Mouse (Mus musculus) midbrain, postnatal 0 days (tissue): ENCODE measurements at regions not wholly inside any gene's neighbourhood (a gene's known extent, or its start where the extent isn't known, plus 50 kb on each side); places are given as distances from the start of the nearest gene placed in this dataset.

Source experiments
- ATAC-seq: fragments of 200-750 bp; cut with Nextera tagmentation; 2 replicates; pipeline ENCODE4 v1.8.0; 2017; ENCODE audit warnings: moderate number of reproducible peaks, mild to moderate bottlenecking, moderate TSS enrichment, moderate library complexity; ENCODE audit not compliant: low FRiP score
- DNase-seq: peaks from one replicate; pipeline ENCODE4 v3.0.0-alpha.2; 2015; ENCODE audit warnings: low spot score
- H3K27ac ChIP-seq: fragments of 300-500 bp; sonication (generic); 2 replicates; pipeline ENCODE4 v1.5.1; 2014; ENCODE audit warnings: low read depth, mild to moderate bottlenecking, low read length, mixed read lengths
- H3K27me3 ChIP-seq: fragments of 300-500 bp; sonication (generic); 2 replicates; pipeline ENCODE4 v1.6.1; 2014; ENCODE audit warnings: low read length, control low read depth, mixed read lengths; ENCODE audit not compliant: insufficient read depth
- H3K36me3 ChIP-seq: fragments of 300-500 bp; sonication (generic); 2 replicates; pipeline ENCODE4 v1.6.1; 2014; ENCODE audit warnings: low read length, control low read depth, mixed read lengths; ENCODE audit not compliant: insufficient read depth
- H3K4me1 ChIP-seq: fragments of 300-500 bp; sonication (generic); 2 replicates; pipeline ENCODE4 v1.6.1; 2014; ENCODE audit warnings: mild to moderate bottlenecking, control low read depth, antibody characterized with exemption, low read length, mixed read lengths; ENCODE audit not compliant: insufficient read depth
- H3K4me2 ChIP-seq: fragments of 300-500 bp; sonication (generic); 2 replicates; pipeline ENCODE4 v1.6.1; 2014; ENCODE audit warnings: low read depth, mild to moderate bottlenecking, low read length, mixed read lengths; ENCODE audit not compliant: poor library complexity, severe bottlenecking
- H3K4me3 ChIP-seq: fragments of 300-500 bp; sonication (generic); 2 replicates; pipeline ENCODE4 v1.5.1; 2014; ENCODE audit warnings: low read depth, mild to moderate bottlenecking, low read length, moderate library complexity
- H3K9ac ChIP-seq: fragments of 300-500 bp; sonication (generic); replicated peaks from 2 replicates; pipeline ENCODE4 v1.6.1; 2014; ENCODE audit warnings: mild to moderate bottlenecking, low read length, moderate library complexity, mixed read lengths; ENCODE audit not compliant: poor library complexity, severe bottlenecking
- H3K9me3 ChIP-seq: fragments of 300-500 bp; sonication (generic); 2 replicates; pipeline ENCODE4 v1.6.1; 2016; ENCODE audit warnings: low read length, control low read depth
- CTCF ChIP-seq: IDR thresholded peaks from 2 replicates; pipeline ENCODE4 v1.5.1; 2016; ENCODE audit warnings: antibody characterized with exemption, mild to moderate bottlenecking
- WGBS: fragments of 180-500 bp; shearing (Covaris S2); extraction: QIAGEN DNeasy Blood & Tissue Kit; methylation state at CpG from one replicate; pipeline ENCODE4 v1.1.7; 2014; 5-methylcytosine and 5-hydroxymethylcytosine counted together

- DNase-seq (no peak), ATAC-seq (no peak)
- Histone ChIP-seq H3K36me3 (no peaks in the 10 kb centered on the region), H3K9me3 (no peaks in the 10 kb centered on the region), H3K27ac (no peak overlapping the region), H3K9ac (no peak overlapping the region), H3K4me3 (no peak overlapping the region), H3K4me1 (no peaks in the 10 kb centered on the region), H3K4me2 (no peak overlapping the region), H3K27me3 (no peaks in the 10 kb centered on the region)
- 75% methylated on average over 3 of the region's 3 CpGs for WGBS
- TF ChIP-seq CTCF, result no peak
These were observed 672.4 kb upstream of the Tbl1xr1 start for GRCm38 (mm10) chr3:21404058-21404457.

- WGBS, result 91% methylated on average over 5 of the region's 5 CpGs
- Histone ChIP-seq H3K27me3 (no peaks in the 10 kb centered on the region), H3K9me3 (no peaks in the 10 kb centered on the region), H3K36me3 (no peaks in the 10 kb centered on the region), H3K9ac (no peak overlapping the region), H3K4me3 (no peak overlapping the region), H3K4me1 (no peaks in the 10 kb centered on the region), H3K27ac (no peak overlapping the region), H3K4me2 (no peak overlapping the region)
- DNase-seq (no peak), ATAC-seq (no peak)
- TF ChIP-seq CTCF, result no peak
These were observed 669.4 kb upstream of the Tbl1xr1 start for GRCm38 (mm10) chr3:21407077-21407476.

- no peak for TF ChIP-seq CTCF
- Histone ChIP-seq H3K4me3 (no peak overlapping the region), H3K27me3 (no peaks in the 10 kb centered on the region), H3K36me3 (no peaks in the 10 kb centered on the region), H3K9ac (no peak overlapping the region), H3K4me1 (no peaks in the 10 kb centered on the region), H3K4me2 (no peak overlapping the region), H3K9me3 (no peaks in the 10 kb centered on the region), H3K27ac (no peak overlapping the region)
- 86% methylated on average over 2 of the region's 2 CpGs for WGBS
- ATAC-seq (no peak), DNase-seq (no peak)
These were observed 664.4 kb upstream of the Tbl1xr1 start for GRCm38 (mm10) chr3:21412010-21412409.

GRCm38 (mm10) chr3:21423139-21423538 lies 653.3 kb upstream of the Tbl1xr1 start:
- DNase-seq (no peak), ATAC-seq (no peak)
- Histone ChIP-seq H3K9me3 (no peaks in the 10 kb centered on the region), H3K36me3 (no peaks in the 10 kb centered on the region), H3K27ac (no peak overlapping the region), H3K4me3 (no peak overlapping the region), H3K27me3 (no peaks in the 10 kb centered on the region), H3K4me2 (no peak overlapping the region), H3K9ac (no peak overlapping the region), H3K4me1 (no peaks in the 10 kb centered on the region)
- WGBS, result 54% methylated on average over 5 of the region's 5 CpGs
- TF ChIP-seq CTCF, result no peak

GRCm38 (mm10) chr3:21426538-21426937 lies 649.9 kb upstream of the Tbl1xr1 start:
- no peaks in the 10 kb centered on the region for H3K9me3 ChIP-seq
- TF ChIP-seq CTCF, result no peak
- 91% methylated on average over 6 of the region's 6 CpGs for WGBS
- ATAC-seq (no peak), DNase-seq (no peak)
- no peak overlapping the region for H3K27ac ChIP-seq
- H3K4me2 ChIP-seq, result no peak overlapping the region
- no peak overlapping the region for H3K9ac ChIP-seq
- no peaks in the 10 kb centered on the region; the same call in 1 of the 2 replicates for H3K4me1 ChIP-seq
- H3K4me3 ChIP-seq, result no peak overlapping the region
- no peaks in the 10 kb centered on the region for H3K36me3 ChIP-seq
- H3K27me3 ChIP-seq, result no peaks in the 10 kb centered on the region

GRCm38 (mm10) chr3:21427408-21428031 lies 648.9 kb upstream of the Tbl1xr1 start:
- ATAC-seq, result no peak
- no peaks in the 10 kb centered on the region for H3K9me3 ChIP-seq

More at GRCm38 (mm10) chr3:21427408-21428031, 648.9 kb upstream of the Tbl1xr1 start:
- Histone ChIP-seq H3K27me3 (no peaks in the 10 kb centered on the region), H3K9ac (no peak overlapping the region), H3K4me3 (no peak overlapping the region), H3K4me2 (no peak overlapping the region), H3K4me1 (no peaks in the 10 kb centered on the region; the same call in 1 of the 2 replicates), H3K36me3 (no peaks in the 10 kb centered on the region), H3K27ac (no peak overlapping the region)
- WGBS, result 54% methylated on average over 6 of the region's 6 CpGs
- no peak for TF ChIP-seq CTCF
- DNase-seq, result peak; percentile 54
